Mouse (Mus musculus) cerebellum, adult 9-11 months (tissue): ENCODE results near the gene Hsd17b13.
"Not testable (repeated sequence)": the region's sequence is repeated elsewhere in the genome, so short reads cannot be mapped to it uniquely, and the experiment has no call there.

Experiments
- DNase-seq: peaks from one replicate; pipeline ENCODE4 v3.0.0; 2022

The Hsd17b13 gene

GRCm38 (mm10) chr5:103980705-103981560 is 3.7 kb upstream of the Hsd17b13 start:
- DNase-seq = no peak

DNA sequence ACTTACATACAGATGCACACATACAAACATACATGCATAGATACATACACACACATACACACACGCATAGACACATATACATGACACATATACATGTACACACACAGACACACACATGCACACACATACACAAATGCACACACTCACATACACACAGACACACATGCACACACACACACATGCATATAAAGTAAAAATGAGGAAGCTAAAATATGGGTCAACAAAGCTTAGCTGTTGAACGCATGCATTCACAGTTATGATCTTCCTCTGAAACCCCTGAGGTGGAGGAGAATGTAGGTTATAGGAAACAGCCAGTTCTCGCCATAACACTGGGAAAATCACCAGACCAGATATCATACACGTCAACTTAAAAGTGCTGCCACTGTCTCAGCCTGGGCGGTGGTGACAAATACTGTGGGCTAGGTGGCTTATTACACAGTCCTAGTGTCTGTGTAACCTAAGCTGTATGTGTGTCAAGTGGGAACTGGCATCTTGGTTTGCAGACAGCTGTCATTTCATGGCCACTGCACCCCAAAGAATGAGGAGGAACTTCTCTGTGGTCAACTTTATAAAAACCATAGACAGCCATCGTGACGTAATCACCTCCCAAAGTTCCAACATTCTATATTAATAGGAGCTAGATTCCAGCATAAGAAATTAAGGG is 829 bp upstream of the Hsd17b13 start:
- DNase-seq = no peak

- DNase-seq = no peak
Observed at GRCm38 (mm10) chr5:103975736-103976135, 1.5 kb downstream of the Hsd17b13 start.

GRCm38 (mm10) chr5:103972801-103973200 is 4.4 kb downstream of the Hsd17b13 start:
- no peak for DNase-seq

DNA sequence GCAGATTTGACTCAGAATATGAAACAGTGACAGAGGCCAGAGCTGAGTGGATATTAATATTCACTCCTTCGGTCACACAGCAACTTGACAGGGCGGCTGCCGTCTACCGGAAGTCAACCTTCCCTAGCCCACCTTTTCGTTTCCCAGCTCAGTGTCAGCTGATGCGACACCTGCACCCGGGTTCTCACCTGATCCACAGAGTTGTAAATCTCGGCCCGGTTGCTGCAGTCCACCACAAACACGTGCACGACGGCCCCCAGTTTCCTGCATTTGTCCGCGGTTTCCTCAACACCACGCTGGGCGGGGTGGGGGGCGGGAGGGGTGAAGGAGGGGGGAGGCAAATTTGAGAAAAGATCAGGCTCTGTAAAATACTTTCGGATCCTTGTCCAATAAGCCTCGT is 4.8 kb downstream of the Hsd17b13 start:
- no peak for DNase-seq

GRCm38 (mm10) chr5:103971051-103971450 is 6.2 kb downstream of the Hsd17b13 start:
- no peak for DNase-seq

DNA sequence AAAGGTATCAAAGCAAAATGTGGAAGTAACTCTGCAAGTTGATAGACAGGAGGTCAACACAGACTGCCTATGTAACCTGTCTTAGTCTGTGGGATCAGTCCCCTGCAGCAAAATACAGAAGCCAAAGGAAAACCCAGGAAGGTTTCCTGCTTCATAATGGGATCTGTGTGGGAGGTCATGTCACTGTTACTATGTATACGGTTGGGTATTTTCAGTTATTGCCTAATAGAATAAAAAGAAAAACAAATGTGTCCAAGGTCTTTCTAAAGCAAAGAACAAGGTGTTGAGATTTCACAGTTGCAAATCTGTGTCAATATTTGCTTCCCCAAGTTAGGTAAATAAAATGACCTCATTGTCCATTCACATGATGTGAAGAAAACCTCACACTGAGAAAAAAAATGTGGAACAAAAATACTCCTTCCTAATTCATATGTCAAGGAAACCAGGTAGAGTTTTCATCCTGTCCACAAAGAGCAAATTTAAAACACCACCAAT is 14.2 kb downstream of the Hsd17b13 start:
- DNase-seq = no peak

- peak; percentile 43 for DNase-seq
Observed at GRCm38 (mm10) chr5:103954638-103955037, 22.6 kb downstream of the Hsd17b13 start.

DNA sequence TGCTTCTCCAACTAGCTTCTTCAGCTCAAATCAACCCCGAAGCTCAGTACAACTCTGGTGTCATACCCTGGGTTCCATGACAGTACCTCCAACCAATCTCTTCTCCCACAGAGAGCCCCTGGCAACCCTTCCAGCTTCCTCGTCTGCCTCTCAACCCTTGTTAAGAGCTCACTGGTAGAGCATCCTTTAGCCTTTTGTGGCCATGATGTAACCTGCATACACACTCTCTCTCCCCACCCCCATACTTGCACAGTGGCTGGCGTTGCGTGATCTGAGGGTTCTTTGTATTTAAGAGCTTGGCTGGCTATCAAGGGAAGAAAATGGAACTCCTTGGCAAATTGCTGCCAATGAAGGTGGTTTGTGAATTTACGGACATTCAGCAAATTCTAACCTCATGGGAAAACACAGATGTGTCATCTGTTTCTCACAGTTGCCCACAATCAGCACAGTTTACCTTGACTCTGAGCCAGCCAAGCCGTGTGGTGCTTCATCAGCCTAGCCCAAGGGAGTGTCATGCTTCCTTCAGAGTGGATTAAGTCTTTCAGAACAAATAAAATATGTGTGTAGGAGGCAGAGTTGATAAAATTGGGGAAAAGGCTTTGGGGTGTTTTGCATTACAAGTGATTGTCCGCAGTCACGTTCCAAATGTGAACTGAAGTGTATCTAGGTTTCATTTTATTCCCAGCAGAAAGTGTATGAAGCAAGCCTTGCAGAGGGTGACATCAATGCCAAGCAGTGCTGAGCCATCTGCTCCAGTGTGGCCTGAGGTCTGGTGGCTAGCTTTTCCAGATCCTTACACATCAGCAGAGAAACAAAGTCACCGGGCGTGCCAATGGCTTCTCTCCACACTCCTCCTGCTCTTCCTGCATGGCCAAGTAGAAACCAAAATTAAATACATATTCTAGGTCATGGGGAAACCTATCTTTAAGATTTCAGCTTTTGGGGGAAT is 23.8 kb downstream of the Hsd17b13 start:
- DNase-seq = peak; percentile 27

DNA sequence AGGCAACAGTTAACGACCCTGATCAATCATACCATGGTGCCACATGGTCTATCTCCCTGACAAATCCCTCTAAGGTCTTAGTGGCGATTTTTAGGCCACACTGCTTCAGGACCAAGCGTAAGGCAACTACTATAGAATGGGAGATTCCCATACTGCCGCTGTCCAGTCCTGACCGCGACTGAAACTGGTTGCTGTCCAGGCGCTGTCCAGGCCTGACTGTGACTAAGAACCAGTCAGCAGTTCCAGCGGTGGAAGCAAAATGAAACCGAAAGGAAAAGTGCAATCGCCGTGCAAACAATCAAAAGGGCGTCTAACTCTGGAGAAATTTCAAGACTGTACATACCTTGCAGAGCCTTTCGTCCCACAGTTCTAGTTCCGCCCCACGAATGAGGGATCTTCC is 27.1 kb downstream of the Hsd17b13 start:
- DNase-seq = not testable (repeated sequence)

DNA sequence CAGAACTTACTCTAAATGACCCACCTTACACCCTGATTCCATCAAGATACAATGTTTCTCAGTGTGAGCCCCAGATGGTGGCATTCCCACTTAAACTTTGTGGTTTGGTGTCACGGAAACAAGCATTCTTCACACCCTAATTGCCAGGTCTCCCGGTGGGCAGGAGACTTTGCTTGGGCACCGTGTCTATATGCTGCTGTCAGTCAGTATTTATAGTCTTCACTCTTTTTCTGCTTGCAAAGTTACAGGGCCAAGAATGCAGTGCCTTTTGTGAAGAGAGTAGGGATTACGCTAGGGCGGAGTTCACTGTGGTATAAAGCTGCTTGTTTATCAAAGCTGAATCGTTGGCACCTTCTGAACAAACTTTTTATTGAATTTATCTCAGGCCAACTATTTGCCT is 34.0 kb downstream of the Hsd17b13 start:
- DNase-seq = no peak

- DNase-seq = no peak
Observed at GRCm38 (mm10) chr5:103939856-103940255, 37.4 kb downstream of the Hsd17b13 start.

- DNase-seq = no peak
Observed at GRCm38 (mm10) chr5:103939350-103939652, 37.9 kb downstream of the Hsd17b13 start.

- DNase-seq = peak; percentile 36
Observed at GRCm38 (mm10) chr5:103938547-103939349, 38.5 kb downstream of the Hsd17b13 start.

DNA sequence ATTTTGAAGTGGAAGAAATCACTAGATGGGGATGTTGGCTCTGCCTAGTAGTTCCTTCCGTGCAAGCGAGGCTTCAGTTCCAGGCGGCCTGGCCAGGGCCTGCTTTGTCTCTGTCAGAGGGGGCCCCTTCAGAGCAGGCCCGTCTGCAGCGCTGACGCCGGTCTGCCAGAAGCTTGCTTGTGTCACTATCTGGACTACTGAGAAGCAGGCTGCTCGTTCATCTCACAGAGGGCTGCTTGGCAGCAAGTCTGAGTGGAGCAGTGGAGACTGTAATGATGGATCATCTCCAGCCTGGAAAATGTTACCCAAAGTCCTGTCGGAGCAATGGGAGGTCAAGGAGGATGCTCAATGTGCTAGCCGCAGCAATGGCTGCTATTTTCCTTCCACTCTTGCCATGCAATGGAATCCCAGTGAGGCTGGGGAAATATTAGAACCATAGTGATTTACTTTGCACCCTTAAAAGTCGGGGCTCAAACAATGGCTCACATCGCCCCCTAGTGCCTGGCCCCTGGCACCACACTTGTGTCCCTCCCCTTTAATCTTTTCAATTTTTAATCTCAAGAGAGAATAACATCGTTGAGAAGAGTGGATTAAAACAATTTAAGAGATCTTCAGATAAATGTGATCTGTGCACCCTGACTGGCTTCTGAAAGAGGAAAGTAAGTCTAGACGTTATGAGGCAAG is 40.2 kb downstream of the Hsd17b13 start:
- DNase-seq = no peak

DNA sequence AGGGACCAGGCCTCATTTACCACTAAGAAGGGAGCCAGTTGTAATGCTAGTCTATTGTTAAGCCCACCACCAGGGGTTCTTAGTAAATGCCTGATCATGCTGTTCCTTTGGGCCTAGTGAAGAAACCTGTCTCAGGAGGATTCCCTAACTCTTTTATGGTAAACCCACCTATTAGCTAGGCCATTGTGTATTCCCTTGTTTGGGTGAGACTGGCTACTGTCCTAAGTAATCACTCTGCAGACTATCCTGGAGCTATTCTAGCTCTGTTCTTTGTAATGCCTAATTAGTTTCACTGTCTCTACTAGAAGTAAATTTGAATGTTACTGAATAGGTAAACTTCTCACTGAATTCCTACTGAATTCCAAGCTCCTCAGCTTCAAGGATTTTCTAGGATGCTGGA is 45.3 kb downstream of the Hsd17b13 start:
- DNase-seq = not testable (repeated sequence)

DNA sequence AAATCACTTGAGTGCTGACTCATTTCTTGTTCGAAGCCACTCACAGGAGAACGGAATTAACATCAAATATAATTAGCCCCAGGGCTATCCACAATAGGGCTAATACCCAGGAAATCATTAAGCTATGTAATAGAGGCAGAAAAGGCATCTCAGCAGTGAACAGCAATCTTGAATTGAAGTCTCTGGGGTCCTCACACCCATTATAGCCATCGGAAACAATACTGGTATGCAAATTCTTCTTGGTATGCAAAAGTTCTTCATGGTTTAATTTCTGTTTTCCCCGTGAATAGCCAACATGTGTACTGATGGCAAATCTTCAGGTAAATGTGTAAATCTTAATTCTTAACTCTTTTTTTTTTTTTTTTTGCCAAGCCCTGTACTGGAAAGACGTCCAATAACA is 46.7 kb downstream of the Hsd17b13 start:
- no peak for DNase-seq

DNA sequence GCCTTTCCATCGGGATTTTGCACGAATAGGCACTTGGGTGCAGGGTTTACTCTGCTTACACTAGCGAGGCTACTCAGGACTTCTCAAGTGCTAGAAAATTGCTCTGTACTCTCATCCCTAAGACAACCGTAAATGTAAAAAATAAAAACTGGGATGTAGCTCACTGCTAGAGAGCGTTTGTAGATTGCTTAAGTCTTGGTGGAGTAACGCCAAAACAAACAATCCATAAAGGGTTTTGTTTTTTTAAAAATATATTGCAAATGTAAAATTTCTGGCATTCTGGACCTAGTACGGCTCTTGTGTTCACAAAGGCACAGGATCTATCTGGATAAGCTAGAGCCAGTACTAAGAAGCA is 49.0 kb downstream of the Hsd17b13 start:
- DNase-seq = no peak

GRCm38 (mm10) chr5:103927429-103928195 is 49.6 kb downstream of the Hsd17b13 start:
- peak; percentile 76 for DNase-seq

DNA sequence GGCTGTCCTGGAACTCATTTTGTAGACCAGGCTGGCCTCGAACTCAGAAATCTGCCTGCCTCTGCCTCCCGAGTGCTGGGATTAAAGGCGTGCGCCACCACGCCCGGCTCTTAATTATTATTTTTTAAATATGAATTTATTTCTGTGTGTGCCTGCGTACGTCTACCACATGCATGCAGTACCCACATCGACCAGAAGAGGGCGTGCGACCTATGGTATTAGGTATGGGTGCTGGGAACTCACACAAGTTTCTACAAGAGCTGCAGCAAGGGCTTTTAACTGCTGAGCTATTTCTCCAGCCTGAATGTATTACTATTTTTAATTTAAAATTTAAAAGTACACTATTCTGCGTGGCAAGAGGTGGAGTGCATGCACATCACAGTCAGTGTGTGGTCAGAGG is 50.8 kb downstream of the Hsd17b13 start:
- no peak for DNase-seq

DNA sequence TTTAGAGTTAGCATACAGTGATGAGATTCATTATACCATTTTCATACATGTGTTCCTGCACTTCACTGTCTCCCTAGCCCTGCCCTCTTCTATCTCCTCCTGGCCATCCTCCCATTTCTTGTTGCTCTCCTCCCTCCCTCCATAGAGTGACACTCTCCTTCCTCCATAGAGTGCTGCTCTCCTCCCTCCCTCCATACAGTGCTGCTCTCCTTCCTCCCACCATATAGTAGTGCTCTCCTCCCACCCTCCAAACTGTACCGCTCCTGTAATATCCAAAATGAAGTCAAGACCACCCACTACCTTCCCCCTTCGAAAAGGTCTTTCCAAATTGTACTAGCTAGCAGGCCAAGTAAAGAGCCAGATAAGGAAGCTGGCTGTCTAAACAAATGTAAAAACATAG is 53.5 kb downstream of the Hsd17b13 start:
- DNase-seq = no peak
